Mouse (Mus musculus) neural tube, embryonic 11.5 days (tissue): ENCODE data around the gene Mars. TPM values are rescaled to one million over a fixed set of nuclear protein-coding genes. Genes with fewer than 3 reads are reported as not detected.
A peak's percentile ranks its signal among the peaks of the same experiment; 100 is the strongest.

Experiments
- ATAC-seq: fragments of 200-750 bp; cut with Nextera tagmentation; 2 replicates; pipeline ENCODE4 v1.8.0; 2017; ENCODE audit warnings: moderate number of reproducible peaks, mild to moderate bottlenecking, moderate TSS enrichment, moderate library complexity; ENCODE audit not compliant: insufficient read depth, low FRiP score, low TSS enrichment
- DNase-seq: peaks from one replicate; pipeline ENCODE4 v3.0.0-alpha.2; 2015; ENCODE audit warnings: low spot score
- H3K27ac ChIP-seq: fragments of 300-500 bp; sonication (generic); 2 replicates; pipeline ENCODE4 v1.5.1; 2014; ENCODE audit warnings: low read depth, mild to moderate bottlenecking, low read length
- H3K27me3 ChIP-seq: fragments of 300-500 bp; sonication (generic); 2 replicates; pipeline ENCODE4 v1.6.1; 2014; ENCODE audit warnings: mild to moderate bottlenecking, low read length, mixed read lengths; ENCODE audit not compliant: control insufficient read depth, insufficient read depth
- H3K36me3 ChIP-seq: fragments of 300-500 bp; sonication (generic); 2 replicates; pipeline ENCODE4 v1.6.1; 2014; ENCODE audit warnings: mild to moderate bottlenecking, low read length, moderate library complexity, mixed read lengths; ENCODE audit not compliant: control insufficient read depth, insufficient read depth
- H3K4me1 ChIP-seq: fragments of 300-500 bp; sonication (generic); 2 replicates; pipeline ENCODE4 v1.6.1; 2014; ENCODE audit warnings: low read length, mixed read lengths; ENCODE audit not compliant: control insufficient read depth, insufficient read depth
- H3K4me2 ChIP-seq: fragments of 300-500 bp; sonication (generic); 2 replicates; pipeline ENCODE4 v1.6.1; 2014; ENCODE audit warnings: low read depth, mild to moderate bottlenecking, moderate library complexity
- H3K4me3 ChIP-seq: fragments of 300-500 bp; sonication (generic); 2 replicates; pipeline ENCODE4 v1.5.1; 2014; ENCODE audit warnings: low read depth, low read length
- H3K9ac ChIP-seq: fragments of 300-500 bp; sonication (generic); 2 replicates; pipeline ENCODE4 v1.6.1; 2014; ENCODE audit warnings: mild to moderate bottlenecking, low read length
- H3K9me3 ChIP-seq: fragments of 300-500 bp; sonication (generic); 2 replicates; pipeline ENCODE4 v1.6.1; 2016; ENCODE audit warnings: low read length; ENCODE audit not compliant: control insufficient read depth
- WGBS: fragments of 180-500 bp; shearing (Covaris S2); extraction: QIAGEN DNeasy Blood & Tissue Kit; methylation state at CpG from one replicate; pipeline ENCODE4 v1.1.7; 2014; 5-methylcytosine and 5-hydroxymethylcytosine counted together
- polyA plus RNA-seq: library from polyadenylated mRNA; unstranded; fragments of >200 nt; fragmentation: Nextera tagmentation; extraction: Ambion mirVana; gene quantifications from 2 replicates; pipeline ENCODE4 v1.2.1, GENCODE M21; 2014

Gene Mars
- polyA plus RNA-seq, 1 experiment from 2014 or later = 164 TPM

DNA sequence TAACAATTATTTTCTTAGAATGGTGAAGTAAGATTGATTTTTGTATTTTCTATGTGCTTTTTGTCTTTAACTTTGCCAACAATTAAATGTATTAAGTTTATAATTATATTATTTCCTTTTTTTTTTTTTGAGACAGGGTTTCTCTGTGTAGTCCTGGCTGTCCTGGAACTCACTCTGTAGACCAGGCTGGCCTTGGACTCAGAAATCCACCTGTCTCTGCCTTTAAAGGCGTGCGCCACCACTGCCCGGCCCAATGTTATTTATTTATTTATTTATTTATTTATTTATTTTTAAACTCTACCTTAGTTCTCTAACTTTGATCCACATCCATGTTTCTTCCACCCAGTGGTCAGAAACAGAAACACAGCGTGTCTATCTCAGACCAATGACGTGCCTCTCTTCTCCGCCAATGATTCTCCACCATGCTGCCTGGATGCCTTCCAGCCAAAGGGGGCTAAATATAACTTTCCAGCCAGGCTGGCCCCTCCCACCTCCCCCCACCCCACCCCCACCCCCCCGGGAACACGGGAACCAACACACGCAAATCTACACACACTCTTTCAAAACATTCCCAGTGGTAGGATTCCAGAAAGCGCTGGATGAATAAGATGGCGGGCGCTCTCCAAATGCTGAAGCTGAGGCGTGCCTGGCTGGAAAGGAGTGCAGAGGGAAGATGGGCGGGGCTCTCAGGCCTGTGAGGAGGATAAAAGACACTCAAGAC lies 55.8 kb downstream of the Mars start:
- 0 out of 2 replicates have a peak, but pooled peaks cover 5% of the 10 kb centered on the region for H3K4me1 ChIP-seq
- peak; percentile 73 for DNase-seq
- H3K9me3 ChIP-seq = no peaks in the 10 kb centered on the region
- ATAC-seq = peak; percentile 60; the same call in 1 of the 2 replicates
- H3K4me3 ChIP-seq = no peak overlapping the region
- no peak overlapping the region for H3K27ac ChIP-seq
- H3K36me3 ChIP-seq = no peaks in the 10 kb centered on the region
- no peaks in the 10 kb centered on the region for H3K27me3 ChIP-seq
- 0 out of 2 replicates have a peak overlapping the region, but pooled peaks have one; percentile 10 for H3K4me2 ChIP-seq
- no peak overlapping the region for H3K9ac ChIP-seq
- WGBS = 23% methylated on average over 14 of the region's 14 CpGs

DNA sequence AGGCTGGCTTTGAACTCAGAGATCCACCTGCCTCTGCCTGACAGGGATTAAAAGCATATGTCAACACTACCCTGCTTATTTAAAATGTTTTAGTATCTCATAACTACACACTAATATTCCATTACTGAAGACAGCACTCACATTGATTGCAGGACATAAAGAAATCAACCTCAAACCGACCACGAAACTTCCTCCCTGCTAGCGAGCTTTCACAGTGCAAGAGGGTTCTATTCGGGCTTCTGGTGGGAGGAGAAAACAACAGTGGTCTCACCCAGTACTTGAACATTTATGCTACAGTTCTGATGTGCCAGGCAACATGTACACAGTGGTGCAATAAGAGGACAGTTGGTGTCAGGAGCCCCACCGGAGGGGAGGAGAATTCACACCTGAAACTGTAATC lies 60.8 kb downstream of the Mars start:
- 85% methylated on average over 5 of the region's 5 CpGs for WGBS

More for the DNA sequence above, 60.8 kb downstream of the Mars start:
- Histone ChIP-seq H3K4me3 (no peak overlapping the region), H3K9ac (no peak overlapping the region), H3K9me3 (no peaks in the 10 kb centered on the region), H3K27ac (no peak overlapping the region), H3K27me3 (no peaks in the 10 kb centered on the region), H3K4me1 (no peaks in the 10 kb centered on the region), H3K36me3 (no peaks in the 10 kb centered on the region), H3K4me2 (no peak overlapping the region)
- no peak for DNase-seq
- ATAC-seq = no peak

Other genes with a start within 250 kb of the Mars start
- 2,636 and 2,694 TPM in 2 replicates for gene Cdk4, start 248.3 kb downstream of the Mars start, polyA plus RNA-seq
- gene Tspan31, start 241.5 kb downstream of the Mars start, polyA plus RNA-seq = 96.5 and 99.9 TPM in 2 replicates
- gene Agap2, start 236.5 kb downstream of the Mars start, polyA plus RNA-seq = 0.94 and 1.4 TPM in 2 replicates
- gene Os9, start 190.7 kb downstream of the Mars start, polyA plus RNA-seq = 56.2 and 68.9 TPM in 2 replicates
- gene B4galnt1, start 146.6 kb downstream of the Mars start, polyA plus RNA-seq = 17.3 and 19.9 TPM in 2 replicates
- gene Slc26a10, start 131.1 kb downstream of the Mars start, polyA plus RNA-seq = 0.36 and 0.89 TPM in 2 replicates
- gene Arhgef25, start 121.7 kb downstream of the Mars start, polyA plus RNA-seq = 31.7 and 31.8 TPM in 2 replicates
- gene Dtx3, start 116.1 kb downstream of the Mars start, polyA plus RNA-seq = 138 and 148 TPM in 2 replicates
- 15.4 and 16.4 TPM in 2 replicates for gene Pip4k2c, start 100.2 kb downstream of the Mars start, polyA plus RNA-seq
- 43.4 and 51.0 TPM in 2 replicates for gene Kif5a, start 48.4 kb downstream of the Mars start, polyA plus RNA-seq
- 224 and 230 TPM in 2 replicates for gene Dctn2, start 45.4 kb downstream of the Mars start, polyA plus RNA-seq
- gene Mbd6, start 22.8 kb downstream of the Mars start, polyA plus RNA-seq = 17.0 and 17.6 TPM in 2 replicates
- 1.1 and 1.8 TPM in 2 replicates for gene Arhgap9, start 10.2 kb upstream of the Mars start, polyA plus RNA-seq
- gene Gli1, start 30.2 kb upstream of the Mars start, polyA plus RNA-seq = 3.8 and 4.6 TPM in 2 replicates
- not detected in 2 replicates for gene Inhbe, start 42.6 kb upstream of the Mars start, polyA plus RNA-seq
- not detected in 2 replicates for gene Inhbc, start 58.6 kb upstream of the Mars start, polyA plus RNA-seq
- gene R3hdm2, start 68.5 kb upstream of the Mars start, polyA plus RNA-seq = 25.4 and 27.4 TPM in 2 replicates
- 0.50 and 0.95 TPM in 2 replicates for gene Stac3, start 189.9 kb upstream of the Mars start, polyA plus RNA-seq
- 2.4 and 3.4 TPM in 2 replicates for gene Ndufa4l2, start 203.2 kb upstream of the Mars start, polyA plus RNA-seq
- 82.1 and 91.5 TPM in 2 replicates for gene Shmt2, start 210.7 kb upstream of the Mars start, polyA plus RNA-seq
- gene Nxph4, start 222.8 kb upstream of the Mars start, polyA plus RNA-seq = 45.7 and 46.8 TPM in 2 replicates